In genomic region chr14:100062516-100062915, GRCm38 (mm10) we compare ENCODE assay signal across 26 mouse cellular contexts.
"Had no signal": no experiment of that assay in that cellular context is flagged by ENCODE, and none has a peak within 500 bp of the region (broad histone marks: within the 10 kb centered on the region; RNA-seq: fewer than 3 reads in every experiment).

No protein-coding gene starts in this region.

- H3K4me2 ChIP-seq: heart, embryonic 11.5 days; heart, embryonic 13.5 days; heart, embryonic 15.5 days; hindbrain, embryonic 13.5 days; hindbrain, embryonic 15.5 days; kidney, embryonic 15.5 days; limb, embryonic 12.5 days; liver, embryonic 11.5 days; liver, embryonic 13.5 days; liver, embryonic 15.5 days had no signal

- H3K9me3 ChIP-seq: heart, embryonic 13.5 days; heart, embryonic 15.5 days; hindbrain, embryonic 13.5 days; hindbrain, embryonic 15.5 days; kidney, embryonic 15.5 days; limb, embryonic 10.5 days; limb, embryonic 12.5 days; liver, embryonic 13.5 days; liver, embryonic 15.5 days had no signal

- ATAC-seq: hindbrain, postnatal 0 days had no signal

- H3K4me1 ChIP-seq: heart, embryonic 13.5 days; heart, embryonic 15.5 days; hindbrain, embryonic 13.5 days; hindbrain, embryonic 15.5 days; kidney, embryonic 15.5 days; limb, embryonic 10.5 days; limb, embryonic 12.5 days; liver, embryonic 13.5 days; liver, embryonic 15.5 days had no signal

- DNase-seq: gastrocnemius, postnatal 14 days; gastrocnemius, postnatal 36 days; heart, adult 18-20 months; heart, postnatal 14 days; heart, postnatal 36 days; kidney, adult 11 months; kidney, adult 2 months; kidney, adult 9 months; kidney, postnatal 10 days; kidney, postnatal 25 days; kidney, postnatal 4 days; liver; liver, embryonic 13.5 days had no signal

- H3K4me3 ChIP-seq: heart, embryonic 13.5 days; heart, embryonic 15.5 days; hindbrain, embryonic 13.5 days; hindbrain, embryonic 15.5 days; kidney, embryonic 15.5 days; layer of hippocampus, adult 2 months; left cerebral cortex, adult 2 months; limb, embryonic 10.5 days; limb, embryonic 12.5 days; liver, embryonic 13.5 days; liver, embryonic 15.5 days had no signal

- H3K36me3 ChIP-seq: heart, embryonic 13.5 days; heart, embryonic 15.5 days; kidney, embryonic 15.5 days; liver, embryonic 13.5 days; liver, embryonic 15.5 days had no signal

- H3K9ac ChIP-seq: heart, embryonic 13.5 days; heart, embryonic 15.5 days; hindbrain, embryonic 13.5 days; hindbrain, embryonic 15.5 days; kidney, embryonic 15.5 days; limb, embryonic 12.5 days; liver, embryonic 13.5 days; liver, embryonic 15.5 days had no signal

- H3K27me3 ChIP-seq: heart, embryonic 13.5 days; heart, embryonic 15.5 days; hindbrain, embryonic 13.5 days; hindbrain, embryonic 15.5 days; kidney, embryonic 15.5 days; limb, embryonic 12.5 days; liver, embryonic 13.5 days; liver, embryonic 15.5 days had no signal

- H3K27ac ChIP-seq: heart, embryonic 13.5 days; heart, embryonic 15.5 days; hindbrain, embryonic 13.5 days; hindbrain, embryonic 15.5 days; hindbrain, postnatal 0 days; kidney, embryonic 15.5 days; layer of hippocampus, adult 2 months; left cerebral cortex, adult 2 months; limb, embryonic 10.5 days; limb, embryonic 12.5 days; liver, embryonic 13.5 days; liver, embryonic 15.5 days had no signal
